Mouse (Mus musculus) right cerebral cortex, adult 18-20 months (tissue): Measurements from ENCODE around the gene Bag1.

ENCODE experiments used
- DNase-seq: peaks from one replicate; pipeline ENCODE4 v3.0.0; 2022; ENCODE audit warnings: mixed read lengths

Bag1 gene

DNA sequence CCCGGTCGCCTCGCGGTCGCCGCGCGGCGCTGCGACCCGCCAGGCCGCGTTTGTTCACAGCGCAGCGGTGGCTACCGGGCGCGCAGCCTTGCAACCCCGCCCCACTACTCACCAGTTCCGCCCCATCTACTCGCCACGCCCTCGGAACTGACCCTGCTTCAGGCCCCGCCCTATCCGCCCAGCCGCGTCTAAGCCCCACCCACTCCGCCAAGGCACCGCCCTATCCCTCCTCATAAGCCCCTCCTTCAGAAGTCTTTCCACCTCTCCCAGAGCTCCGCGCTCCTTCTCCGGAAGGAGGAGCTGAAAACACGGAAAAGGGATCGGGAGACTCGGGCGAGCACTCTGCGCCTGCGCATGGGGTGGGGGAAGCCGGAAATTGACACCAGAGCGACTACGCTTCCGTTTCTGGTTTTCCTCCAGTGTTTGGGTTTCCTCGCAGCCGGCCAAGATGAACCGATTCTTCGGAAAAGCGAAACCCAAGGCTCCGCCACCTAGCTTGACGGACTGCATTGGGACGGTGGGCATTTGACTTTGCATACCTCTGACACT lies at the start of gene Bag1, which contains the start of gene Chmp5:
TSS of gene Bag1 (minus strand) at position 135 of the 549 bp plus-strand sequence.
TSS of gene Chmp5 (plus strand) at position 248 of the 549 bp plus-strand sequence.
- peak; percentile 98 for DNase-seq

GRCm38 (mm10) chr4:40996302-40996701 lies 48.2 kb upstream of the Bag1 start:
- no peak for DNase-seq

DNA sequence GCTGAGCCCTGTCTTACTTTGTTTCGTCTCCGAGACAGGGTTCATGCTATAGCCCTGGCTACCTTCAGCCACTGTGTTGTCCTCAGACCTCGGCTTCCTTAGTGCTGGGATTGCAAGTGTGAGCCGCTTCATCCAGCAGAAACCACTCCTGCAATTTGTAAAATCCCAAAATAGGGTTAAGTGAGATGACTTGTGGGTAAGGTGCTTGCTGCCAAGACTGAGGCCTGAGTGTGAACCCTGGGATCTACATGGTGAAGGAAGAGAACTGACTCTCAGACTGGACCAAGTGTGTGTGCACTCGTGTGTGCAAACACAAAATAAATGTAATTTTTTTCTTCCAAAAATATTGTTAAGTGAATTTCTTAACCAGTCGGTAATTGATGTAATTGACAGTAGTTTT lies 41.5 kb upstream of the Bag1 start:
- no peak for DNase-seq

GRCm38 (mm10) chr4:40983686-40984085 lies 35.6 kb upstream of the Bag1 start:
- no peak for DNase-seq

DNA sequence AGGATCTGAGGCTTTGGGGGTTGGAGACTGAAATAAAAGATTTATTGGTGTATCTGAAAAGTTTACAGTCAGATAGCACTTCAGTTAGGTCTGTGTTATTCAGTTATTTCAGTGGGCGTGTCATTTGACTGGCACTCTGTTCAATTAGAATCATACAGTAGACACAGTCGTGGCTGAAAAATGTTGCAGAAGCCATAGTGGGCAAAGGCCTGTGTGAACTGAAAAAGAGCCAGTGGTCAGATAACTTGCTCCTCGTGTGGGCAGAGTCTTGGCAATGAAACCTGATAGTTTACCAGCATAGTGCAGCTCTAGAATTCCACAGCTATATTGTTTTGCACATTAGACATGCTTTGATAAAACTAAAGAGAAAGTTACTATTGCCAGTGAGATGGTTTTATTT lies 34.4 kb upstream of the Bag1 start:
- DNase-seq: no peak

DNA sequence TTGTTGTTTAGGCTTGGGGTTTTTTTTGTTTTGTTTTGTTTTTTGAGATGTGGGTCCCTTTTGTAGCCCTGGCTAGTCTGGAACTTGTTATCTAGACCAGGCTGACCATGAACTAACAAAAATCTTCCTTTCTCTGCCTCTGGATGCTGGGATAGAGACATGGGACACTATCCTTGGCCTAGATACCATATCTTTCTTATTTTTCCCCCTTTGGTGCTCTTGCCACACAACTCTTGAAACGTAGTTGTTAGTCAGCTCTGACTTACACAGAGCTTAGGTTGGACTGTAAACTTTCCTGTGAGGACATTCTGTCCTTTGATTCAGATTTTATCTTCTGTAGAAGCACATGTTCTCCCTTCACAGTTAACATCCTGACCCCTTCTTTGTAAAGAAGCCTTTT lies 31.3 kb upstream of the Bag1 start:
- no peak for DNase-seq

GRCm38 (mm10) chr4:40976651-40977050 lies 28.6 kb upstream of the Bag1 start:
- no peak for DNase-seq

DNA sequence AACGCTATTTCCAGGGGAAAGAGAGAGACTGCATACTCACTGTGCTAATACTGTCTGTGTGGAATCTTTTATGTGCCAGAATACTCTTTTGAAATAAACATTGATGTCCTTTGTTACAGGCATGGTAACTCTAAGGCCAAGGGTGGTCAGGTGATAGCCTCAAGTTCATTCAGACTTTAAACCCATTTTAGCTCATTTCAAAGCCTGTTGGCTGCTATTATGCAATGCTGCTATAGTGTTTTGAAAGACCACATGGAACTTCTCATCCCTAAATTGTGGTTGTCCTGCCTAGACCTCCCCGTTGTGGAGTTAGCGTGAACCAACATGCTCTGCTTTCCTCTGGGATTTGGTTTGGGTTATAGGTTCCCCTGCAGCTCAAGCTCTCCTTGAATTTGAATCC lies 27.6 kb upstream of the Bag1 start:
- no peak for DNase-seq

- no peak for DNase-seq
Measured at GRCm38 (mm10) chr4:40974011-40974410, 25.9 kb upstream of the Bag1 start.

DNA sequence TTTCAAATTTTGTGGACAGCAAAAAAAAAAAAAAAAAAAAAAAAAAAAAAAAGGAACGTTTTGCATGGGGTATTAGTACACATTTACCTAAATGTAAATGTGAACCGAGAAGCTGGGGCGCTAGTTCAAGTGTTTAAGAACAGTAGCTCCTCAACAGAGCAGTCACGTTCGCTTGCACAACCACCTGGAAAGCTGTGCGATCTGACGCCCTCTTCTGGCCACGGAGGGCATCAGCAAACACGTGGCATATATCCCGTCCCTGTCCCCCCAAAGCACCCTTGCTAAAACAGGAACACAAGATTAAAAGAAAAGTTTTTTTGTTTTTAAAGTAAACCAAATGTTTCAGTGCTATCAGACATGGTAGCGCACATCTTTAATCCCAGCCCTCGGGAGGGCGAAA lies 23.6 kb upstream of the Bag1 start:
- DNase-seq: no peak

- peak; percentile 97 for DNase-seq
Measured at GRCm38 (mm10) chr4:40970842-40971701, 23.0 kb upstream of the Bag1 start, which contains the start of gene Nfx1. TSS of gene Nfx1 (plus strand) at chr4:40970906.

GRCm38 (mm10) chr4:40970592-40970841 lies 22.4 kb upstream of the Bag1 start:
- no peak for DNase-seq

DNA sequence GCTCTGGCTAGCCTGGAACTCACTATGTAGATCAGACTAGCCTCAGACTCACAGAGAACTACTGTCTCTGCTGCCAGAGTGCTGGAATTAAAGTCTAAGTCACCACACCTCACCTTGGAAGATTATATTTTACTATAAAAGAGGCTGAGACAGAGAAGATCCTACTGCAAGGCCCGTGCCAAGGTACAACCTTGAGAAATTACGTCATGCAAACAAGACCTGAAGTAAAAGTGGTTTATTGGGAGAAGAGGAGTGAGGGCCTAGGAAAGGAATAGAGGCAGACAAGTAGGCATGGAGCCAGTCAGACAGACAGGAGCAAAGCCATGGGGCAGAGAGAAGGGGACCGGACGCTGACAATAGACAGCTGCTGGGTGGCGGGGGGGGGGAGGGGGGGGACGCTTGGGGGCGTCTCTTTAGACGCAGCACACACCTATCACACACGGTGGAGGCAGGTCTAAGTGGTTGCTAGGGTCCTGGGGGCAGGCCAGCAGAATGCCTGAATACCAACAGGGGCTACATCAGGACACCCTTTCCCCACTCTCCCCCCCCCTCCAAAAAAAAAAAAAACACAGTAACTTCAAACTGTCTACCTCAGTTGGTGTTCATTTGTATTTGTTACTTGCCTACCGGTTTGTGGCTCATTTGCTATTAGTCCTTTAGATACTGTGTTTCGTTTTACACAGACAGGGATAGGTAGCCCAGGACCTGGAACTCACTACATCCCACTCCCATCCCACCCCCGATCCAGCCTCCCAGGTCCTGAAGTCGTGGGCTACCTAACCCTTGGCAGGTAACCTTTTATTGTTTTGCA lies 21.9 kb upstream of the Bag1 start:
- no peak for DNase-seq

GRCm38 (mm10) chr4:40969161-40969560 lies 21.1 kb upstream of the Bag1 start:
- DNase-seq: no peak

DNA sequence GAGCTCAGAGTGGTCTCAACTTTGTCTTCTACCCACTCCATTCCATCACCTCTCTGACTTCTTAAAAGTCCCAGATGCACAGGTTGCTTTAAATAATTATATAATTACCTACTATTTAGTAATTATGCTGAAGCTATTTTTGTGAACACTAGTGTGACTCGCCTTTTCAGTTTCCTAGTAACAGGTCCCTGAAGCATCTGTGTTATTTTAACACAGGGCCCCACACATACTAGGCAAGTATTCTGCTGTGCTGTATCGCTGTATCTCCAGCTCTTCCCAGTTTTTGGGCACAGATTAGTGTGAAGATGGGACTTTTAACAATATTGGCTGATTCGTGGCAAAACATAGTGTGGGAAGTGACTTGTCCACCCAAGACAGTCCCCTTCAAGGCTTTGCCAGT lies 15.4 kb upstream of the Bag1 start:
- DNase-seq: no peak

DNA sequence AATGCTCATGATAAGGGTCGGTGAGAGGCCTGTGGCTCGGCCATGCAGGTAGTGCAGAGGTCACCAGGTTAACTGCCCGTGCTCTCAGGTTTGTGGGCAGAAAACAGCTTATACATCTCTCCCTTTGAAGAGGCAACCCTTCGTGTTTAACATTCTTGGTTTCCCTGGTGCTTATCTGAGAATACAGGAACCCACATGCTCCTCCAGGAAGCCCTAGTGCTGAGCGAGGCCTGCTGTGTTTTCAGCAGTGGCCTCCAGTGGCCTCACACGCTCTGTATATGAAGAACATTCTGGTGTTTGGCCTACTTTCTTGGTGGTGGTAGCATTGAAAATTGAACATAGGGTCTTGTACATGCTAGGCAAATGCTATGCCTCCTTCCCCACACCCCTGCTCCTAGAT lies 7.8 kb upstream of the Bag1 start:
- no peak for DNase-seq

DNA sequence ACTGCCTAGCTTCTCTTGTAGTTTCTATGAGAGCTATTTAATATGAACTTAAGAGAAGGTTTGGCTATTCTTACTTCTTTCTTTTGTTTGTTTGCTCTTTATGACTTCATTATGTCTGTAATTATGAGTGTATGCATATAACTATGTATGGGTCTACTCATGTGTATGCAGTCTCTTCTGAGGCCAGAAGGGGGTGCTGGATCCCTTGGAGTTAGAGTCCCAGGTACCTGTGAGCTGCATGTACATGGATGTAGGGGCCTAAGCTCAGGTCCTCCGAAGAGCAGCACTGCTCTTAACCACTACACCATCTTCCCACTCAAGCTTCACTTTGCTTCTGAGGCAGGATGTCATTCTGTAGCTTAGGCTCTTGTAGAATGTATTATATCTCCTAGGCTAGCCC lies 5.4 kb upstream of the Bag1 start:
- no peak for DNase-seq

DNA sequence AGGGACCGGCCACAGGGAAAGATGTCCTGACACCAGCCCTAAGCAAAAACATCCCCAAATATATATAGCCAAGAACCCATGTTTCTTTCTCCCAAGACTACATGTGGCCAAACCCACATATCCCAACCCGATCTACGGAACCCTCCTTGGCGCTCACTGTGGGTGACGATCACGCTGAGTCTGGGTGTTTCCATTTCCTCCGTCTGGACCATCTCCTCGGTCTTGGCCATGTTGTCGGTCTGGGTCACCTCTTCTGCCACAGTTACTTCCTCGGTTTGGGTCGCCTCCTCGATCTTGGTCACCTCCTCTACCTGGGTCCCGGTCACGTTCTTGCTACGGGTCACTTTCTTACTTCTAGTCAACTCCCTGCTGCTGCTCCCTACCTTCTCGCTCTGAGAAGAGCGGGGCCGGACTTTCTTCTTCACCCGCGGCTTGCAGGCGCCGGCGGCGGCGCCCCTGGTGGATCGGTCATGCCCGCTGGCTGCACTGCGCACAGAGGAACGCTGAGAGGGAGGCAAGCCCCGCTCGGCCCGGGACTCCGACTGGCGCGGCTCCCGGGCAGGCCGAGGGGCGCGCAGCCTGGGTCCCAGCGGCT lies 432 bp downstream of the Bag1 start:
- DNase-seq: no peak

- no peak for DNase-seq
Measured at GRCm38 (mm10) chr4:40946516-40947121, 1.5 kb downstream of the Bag1 start.

GRCm38 (mm10) chr4:40943651-40944050 lies 4.4 kb downstream of the Bag1 start:
- no peak for DNase-seq

- DNase-seq: no peak
Measured at GRCm38 (mm10) chr4:40938793-40939192, 9.3 kb downstream of the Bag1 start.

DNA sequence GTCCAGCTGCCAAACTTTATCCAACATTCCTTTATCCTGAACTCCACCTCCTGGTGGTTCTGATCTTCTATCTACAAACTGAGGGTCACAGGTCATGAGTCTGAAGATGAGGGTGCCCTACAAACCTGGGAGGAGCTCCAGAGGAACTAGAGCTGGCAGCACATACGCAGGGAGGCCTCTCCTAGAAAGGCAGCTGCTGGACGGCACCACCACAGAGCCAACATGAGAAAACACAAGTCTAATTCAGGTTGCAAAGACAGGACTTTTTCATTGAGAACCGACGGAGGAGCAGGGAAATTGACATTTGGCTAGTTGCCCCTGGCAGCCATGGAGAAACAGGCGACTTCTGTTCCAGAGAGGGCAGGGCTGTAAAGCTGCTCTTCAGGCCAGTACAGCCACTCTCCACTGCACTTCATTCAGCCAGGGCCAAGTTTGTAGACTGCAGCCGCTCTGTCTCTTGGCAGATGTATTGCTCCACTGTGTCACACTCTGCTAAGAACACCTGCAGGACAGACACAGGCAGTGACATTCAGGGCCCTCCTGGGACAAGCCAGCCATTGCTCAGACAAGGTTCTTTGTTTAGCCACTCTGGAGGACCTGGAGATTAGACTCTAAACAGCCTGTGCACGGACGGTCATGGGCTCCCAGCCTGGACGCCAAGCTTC lies 11.8 kb downstream of the Bag1 start:
- peak; percentile 50 for DNase-seq
